Mouse (Mus musculus) midbrain, embryonic 16.5 days (tissue): ENCODE data around the gene Tead1. TPM values are rescaled to one million over a fixed set of nuclear protein-coding genes. Genes with fewer than 3 reads are reported as not detected.
A peak's percentile ranks its signal among the peaks of the same experiment; 100 is the strongest.

Source experiments
- ATAC-seq: fragments of 200-750 bp; cut with Nextera tagmentation; 2 replicates; pipeline ENCODE4 v1.8.0; 2017; ENCODE audit warnings: moderate TSS enrichment
- H3K27ac ChIP-seq: fragments of 300-500 bp; sonication (generic); 2 replicates; pipeline ENCODE4 v1.5.1; 2014; ENCODE audit warnings: mild to moderate bottlenecking, low read length, mixed read lengths
- H3K27me3 ChIP-seq: fragments of 300-500 bp; sonication (generic); 2 replicates; pipeline ENCODE4 v1.6.1; 2014; ENCODE audit warnings: low read depth, low read length, mixed read lengths; ENCODE audit not compliant: control insufficient read depth, insufficient read depth
- H3K36me3 ChIP-seq: fragments of 300-500 bp; sonication (generic); 2 replicates; pipeline ENCODE4 v1.6.1; 2014; ENCODE audit warnings: mild to moderate bottlenecking, low read length, moderate library complexity, mixed read lengths; ENCODE audit not compliant: control insufficient read depth, insufficient read depth
- H3K4me1 ChIP-seq: fragments of 300-500 bp; sonication (generic); 2 replicates; pipeline ENCODE4 v1.6.1; 2014; ENCODE audit warnings: mild to moderate bottlenecking, low read length, mixed read lengths; ENCODE audit not compliant: control insufficient read depth, insufficient read depth
- H3K4me2 ChIP-seq: fragments of 300-500 bp; sonication (generic); 2 replicates; pipeline ENCODE4 v1.6.1; 2014; ENCODE audit warnings: mild to moderate bottlenecking, low read length, mixed read lengths
- H3K4me3 ChIP-seq: fragments of 300-500 bp; sonication (generic); 2 replicates; pipeline ENCODE4 v1.5.1; 2014; ENCODE audit warnings: low read depth, mild to moderate bottlenecking, low read length, moderate library complexity, mixed read lengths
- H3K9ac ChIP-seq: fragments of 300-500 bp; sonication (generic); 2 replicates; pipeline ENCODE4 v1.6.1; 2014; ENCODE audit warnings: low read depth, low read length, mixed read lengths
- H3K9me3 ChIP-seq: fragments of 300-500 bp; sonication (generic); replicated peaks from 2 replicates; pipeline ENCODE4 v1.6.1; 2014; ENCODE audit warnings: mild to moderate bottlenecking, low read length, mixed read lengths; ENCODE audit not compliant: control insufficient read depth, poor library complexity, severe bottlenecking
- WGBS: fragments of 180-500 bp; shearing (Covaris S2); extraction: QIAGEN DNeasy Blood & Tissue Kit; methylation state at CpG from one replicate; pipeline ENCODE4 v1.1.7; 2014; 5-methylcytosine and 5-hydroxymethylcytosine counted together
- polyA plus RNA-seq: library from polyadenylated mRNA; unstranded; fragments of >200 nt; fragmentation: Nextera tagmentation; extraction: Ambion mirVana; gene quantifications from 2 replicates; pipeline ENCODE4 v1.2.1, GENCODE M21; 2015

The Tead1 gene
- polyA plus RNA-seq, 1 experiment from 2014 or later: 12.5 TPM

GRCm38 (mm10) chr7:112772777-112773176, 93.7 kb downstream of the Tead1 start:
- Histone ChIP-seq H3K4me1 (peaks cover 2% of the 10 kb centered on the region), H3K36me3 (no peaks in the 10 kb centered on the region), H3K27ac (no peak overlapping the region), H3K4me3 (no peak overlapping the region), H3K9ac (no peak overlapping the region), H3K4me2 (no peak overlapping the region), H3K27me3 (no peaks in the 10 kb centered on the region), H3K9me3 (no peaks in the 10 kb centered on the region)
- 72% methylated on average over 6 of the region's 6 CpGs for whole genome bisulfite sequencing
- ATAC-seq: no peak

- no peak overlapping the region for H3K27ac ChIP-seq
Measured at GRCm38 (mm10) chr7:112773601-112774000, 94.5 kb downstream of the Tead1 start.

GRCm38 (mm10) chr7:112775816-112776215, 96.7 kb downstream of the Tead1 start:
- Histone ChIP-seq H3K4me1 (peaks cover 8% of the 10 kb centered on the region), H3K36me3 (no peaks in the 10 kb centered on the region), H3K4me3 (no peak overlapping the region), H3K4me2 (no peak overlapping the region), H3K9ac (no peak overlapping the region), H3K27me3 (no peaks in the 10 kb centered on the region), H3K9me3 (no peaks in the 10 kb centered on the region), H3K27ac (no peak overlapping the region)
- no peak for ATAC-seq
- WGBS: 63% methylated on average over 5 of the region's 5 CpGs

More at GRCm38 (mm10) chr7:112773601-112774000, 94.5 kb downstream of the Tead1 start:
- Histone ChIP-seq H3K9me3 (no peaks in the 10 kb centered on the region), H3K27me3 (no peaks in the 10 kb centered on the region), H3K4me1 (peaks cover 2% of the 10 kb centered on the region), H3K36me3 (no peaks in the 10 kb centered on the region), H3K4me2 (no peak overlapping the region), H3K4me3 (no peak overlapping the region), H3K9ac (no peak overlapping the region)
- 91% methylated on average over 4 of the region's 4 CpGs for WGBS
- ATAC-seq: no peak

GRCm38 (mm10) chr7:112776670-112777069, 97.6 kb downstream of the Tead1 start:
- Histone ChIP-seq H3K9ac (no peak overlapping the region), H3K9me3 (no peaks in the 10 kb centered on the region), H3K36me3 (no peaks in the 10 kb centered on the region), H3K4me3 (no peak overlapping the region), H3K4me1 (peaks cover 8% of the 10 kb centered on the region), H3K27me3 (no peaks in the 10 kb centered on the region), H3K4me2 (no peak overlapping the region), H3K27ac (no peak overlapping the region)
- 46% methylated on average over 5 of the region's 5 CpGs for WGBS
- no peak for ATAC-seq

GRCm38 (mm10) chr7:112779636-112780035, 100.5 kb downstream of the Tead1 start:
- Histone ChIP-seq H3K9me3 (no peaks in the 10 kb centered on the region), H3K4me2 (no peak overlapping the region), H3K4me1 (peaks cover 10% of the 10 kb centered on the region), H3K27me3 (no peaks in the 10 kb centered on the region), H3K9ac (no peak overlapping the region), H3K36me3 (no peaks in the 10 kb centered on the region), H3K4me3 (no peak overlapping the region), H3K27ac (0 out of 2 replicates have a peak overlapping the region, but pooled peaks have one; percentile 24)
- ATAC-seq: peak; percentile 43; the same call in 1 of the 2 replicates
- WGBS: 15% methylated on average over 6 of the region's 6 CpGs

- Histone ChIP-seq H3K27me3 (no peaks in the 10 kb centered on the region), H3K4me1 (peaks cover 10% of the 10 kb centered on the region), H3K36me3 (no peaks in the 10 kb centered on the region), H3K4me3 (no peak overlapping the region), H3K4me2 (no peak overlapping the region), H3K9me3 (no peaks in the 10 kb centered on the region), H3K27ac (no peak overlapping the region), H3K9ac (no peak overlapping the region)
- 88% methylated on average over 6 of the region's 6 CpGs for WGBS
- ATAC-seq: no peak
Measured at GRCm38 (mm10) chr7:112780910-112781309, 101.8 kb downstream of the Tead1 start.

- Histone ChIP-seq H3K36me3 (no peaks in the 10 kb centered on the region), H3K4me2 (no peak overlapping the region), H3K27ac (no peak overlapping the region), H3K27me3 (no peaks in the 10 kb centered on the region), H3K4me3 (no peak overlapping the region), H3K9ac (no peak overlapping the region), H3K9me3 (no peaks in the 10 kb centered on the region), H3K4me1 (peaks cover 18% of the 10 kb centered on the region)
- ATAC-seq: no peak
- WGBS: 59% methylated on average over 8 of the region's 8 CpGs
Measured at GRCm38 (mm10) chr7:112781987-112782386, 102.9 kb downstream of the Tead1 start.

- Histone ChIP-seq H3K27ac (no peak overlapping the region), H3K36me3 (no peaks in the 10 kb centered on the region), H3K9me3 (no peaks in the 10 kb centered on the region), H3K4me1 (peaks cover 38% of the 10 kb centered on the region), H3K9ac (no peak overlapping the region), H3K4me3 (no peak overlapping the region), H3K27me3 (no peaks in the 10 kb centered on the region), H3K4me2 (no peak overlapping the region)
- ATAC-seq: no peak
- WGBS: 94% methylated on average over 3 of the region's 3 CpGs
Measured at GRCm38 (mm10) chr7:112784278-112784677, 105.2 kb downstream of the Tead1 start.

- Histone ChIP-seq H3K9me3 (no peaks in the 10 kb centered on the region), H3K27ac (no peak overlapping the region), H3K4me2 (no peak overlapping the region), H3K4me1 (peaks cover 37% of the 10 kb centered on the region), H3K36me3 (no peaks in the 10 kb centered on the region), H3K9ac (no peak overlapping the region), H3K4me3 (no peak overlapping the region), H3K27me3 (no peaks in the 10 kb centered on the region)
- 87% methylated on average over 7 of the region's 7 CpGs for WGBS
- ATAC-seq: no peak
Measured at GRCm38 (mm10) chr7:112785271-112785670, 106.2 kb downstream of the Tead1 start.
